Mouse (Mus musculus): ENCODE measurements at regions not wholly inside any gene's neighbourhood (a gene's known extent, or its start where the extent isn't known, plus 50 kb on each side); places are given as distances from the start of the nearest gene placed in this dataset.

GRCm38 (mm10) chr4:152691735-152692134 is 214.1 kb upstream of the Kcnab2 start:
- TF ChIP-seq POLR2A (IDR thresholded peaks at IDR 0.05; ENCODE audit: borderline replicate concordance, low read depth, low read length) (no peak), CTCF (IDR thresholded peaks at IDR 0.05; ENCODE audit: low read depth, low read length) (no peak)
